Comparison of ENCODE assay signal across 16 mouse cellular contexts in the genomic region with DNA sequence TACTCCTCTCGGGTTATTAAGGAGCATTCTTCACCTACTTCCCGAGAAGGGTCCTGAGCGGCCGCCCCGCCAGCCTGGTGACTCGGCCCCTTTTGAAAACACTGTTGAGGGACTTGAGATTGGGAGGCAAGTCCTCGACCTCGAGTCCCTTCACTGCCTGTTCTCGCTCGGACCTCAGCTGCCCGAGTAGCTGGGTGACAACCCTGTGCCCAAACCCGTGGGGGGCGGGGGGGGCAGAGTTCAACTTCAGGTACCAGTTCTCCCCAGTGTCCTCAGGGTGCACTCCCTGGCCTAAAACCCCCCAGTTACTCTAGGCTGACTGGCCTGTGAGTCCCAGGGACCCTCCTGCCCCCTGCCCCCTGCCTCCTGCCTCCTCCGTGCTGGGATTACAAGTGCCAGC. TPM values are rescaled to one million over a fixed set of nuclear protein-coding genes. Genes with fewer than 3 reads are reported as not detected.
DNase-seq lines count a peak whose midpoint lies in the region; ATAC-seq lines count a peak whose summit lies in the region.
"Had no signal": no experiment of that assay in that cellular context is flagged by ENCODE, and none has a peak within 500 bp of the region (broad histone marks: within the 10 kb centered on the region; RNA-seq: fewer than 3 reads in every experiment).

No protein-coding gene starts in this region.

- H3K4me2 ChIP-seq in heart, embryonic 13.5 days: no peak overlapping the region
- H3K4me2 ChIP-seq in lung, embryonic 15.5 days: no peak overlapping the region
- H3K4me2 ChIP-seq in embryonic facial prominence, embryonic 15.5 days (replicated peaks): no peak overlapping the region
- no peak overlapping the region for H3K4me2 ChIP-seq in stomach, embryonic 15.5 days
- H3K4me2 ChIP-seq: embryonic facial prominence, embryonic 12.5 days; forebrain, embryonic 13.5 days; hindbrain, embryonic 15.5 days had no signal

- no peaks in the 10 kb centered on the region for H3K9me3 ChIP-seq in heart, embryonic 13.5 days
- H3K9me3 ChIP-seq in lung, embryonic 15.5 days: no peaks in the 10 kb centered on the region
- H3K9me3 ChIP-seq in embryonic facial prominence, embryonic 15.5 days (replicated peaks): no peaks in the 10 kb centered on the region
- no peaks in the 10 kb centered on the region for H3K9me3 ChIP-seq in stomach, embryonic 15.5 days
- H3K9me3 ChIP-seq: embryonic facial prominence, embryonic 12.5 days; forebrain, embryonic 13.5 days; G1E; hindbrain, embryonic 15.5 days had no signal

- peak overlapping the region; percentile 69 for H3K27ac ChIP-seq in heart, embryonic 13.5 days (replicated peaks)
- H3K27ac ChIP-seq in lung, embryonic 15.5 days: peak overlapping the region; percentile 12; the same call in 1 of the 2 replicates
- H3K27ac ChIP-seq in embryonic facial prominence, embryonic 15.5 days (replicated peaks): peak overlapping the region; percentile 44; the same call in 1 of the 2 replicates
- H3K27ac ChIP-seq in stomach, embryonic 15.5 days: peak overlapping the region; percentile 48; the same call in 1 of the 2 replicates
- H3K27ac ChIP-seq: embryonic facial prominence, embryonic 12.5 days; forebrain, embryonic 13.5 days; hindbrain, embryonic 15.5 days had no signal

- no peak for DNase-seq in heart, postnatal 36 days
- DNase-seq in lung, postnatal 36 days: no peak
- no peak for DNase-seq in embryo, embryonic 9.5 days (ENCODE audit: extremely low spot score)
- DNase-seq in left cerebral cortex, postnatal 10 days (ENCODE audit: extremely low spot score in 1 of 2, low spot score in 2 of 2): no peak
- DNase-seq: cerebellum, postnatal 25 days; kidney, postnatal 25 days; layer of hippocampus, postnatal 36 days; spleen, adult 18-20 months had no signal

- H3K9ac ChIP-seq in heart, embryonic 13.5 days: peak overlapping the region; percentile 63
- no peak overlapping the region for H3K9ac ChIP-seq in lung, embryonic 15.5 days
- no peak overlapping the region for H3K9ac ChIP-seq in embryonic facial prominence, embryonic 15.5 days
- H3K9ac ChIP-seq in stomach, embryonic 15.5 days: no peak overlapping the region
- H3K9ac ChIP-seq: embryonic facial prominence, embryonic 12.5 days; forebrain, embryonic 13.5 days; hindbrain, embryonic 15.5 days had no signal

- ATAC-seq in heart, embryonic 13.5 days (ENCODE audit: extremely low read depth, insufficient number of reproducible peaks, low FRiP score, low TSS enrichment): no peak
- ATAC-seq in lung, embryonic 15.5 days (ENCODE audit: borderline replicate concordance, extremely low read depth, low FRiP score, low TSS enrichment): no peak
- no peak for ATAC-seq in embryonic facial prominence, embryonic 15.5 days (ENCODE audit: insufficient number of reproducible peaks, low FRiP score, low TSS enrichment, low read depth)
- no peak for ATAC-seq in stomach, embryonic 15.5 days (ENCODE audit: insufficient read depth, low FRiP score, low read depth)
- ATAC-seq: forebrain, embryonic 13.5 days had no signal

- peaks cover 77% of the 10 kb centered on the region for H3K4me1 ChIP-seq in heart, embryonic 13.5 days
- H3K4me1 ChIP-seq in lung, embryonic 15.5 days: peaks cover 63% of the 10 kb centered on the region
- peaks cover 76% of the 10 kb centered on the region for H3K4me1 ChIP-seq in embryonic facial prominence, embryonic 15.5 days
- H3K4me1 ChIP-seq in stomach, embryonic 15.5 days: peaks cover 55% of the 10 kb centered on the region

- peaks cover 4% of the 10 kb centered on the region for H3K36me3 ChIP-seq in heart, embryonic 13.5 days
- H3K36me3 ChIP-seq in lung, embryonic 15.5 days: no peaks in the 10 kb centered on the region; the same call in 1 of the 2 replicates
- peaks cover 4% of the 10 kb centered on the region; the same call in 1 of the 2 replicates for H3K36me3 ChIP-seq in embryonic facial prominence, embryonic 15.5 days
- peaks cover 4% of the 10 kb centered on the region; the same call in 1 of the 2 replicates for H3K36me3 ChIP-seq in stomach, embryonic 15.5 days
- H3K36me3 ChIP-seq: embryonic facial prominence, embryonic 12.5 days; hindbrain, embryonic 15.5 days had no signal

- intact Hi-C loops in heart, postnatal 36 days (cut with DNase I): loop anchor here (10.0 kb wide), 2 partner anchors 1199 to 1599 kb away; a partner anchor contains a TSS
- intact Hi-C loops in left cerebral cortex, postnatal 10 days (cut with DNase I): no loop called here

- H3K4me3 ChIP-seq in heart, embryonic 13.5 days: no peak overlapping the region
- H3K4me3 ChIP-seq in lung, embryonic 15.5 days: no peak overlapping the region
- H3K4me3 ChIP-seq in embryonic facial prominence, embryonic 15.5 days (replicated peaks): no peak overlapping the region
- no peak overlapping the region for H3K4me3 ChIP-seq in stomach, embryonic 15.5 days (replicated peaks)
- H3K4me3 ChIP-seq: embryonic facial prominence, embryonic 12.5 days; forebrain, embryonic 13.5 days; hindbrain, embryonic 15.5 days had no signal

- WGBS in heart, embryonic 13.5 days: 73% methylated on average over 14 of the region's 14 CpGs
- 58% methylated on average over 14 of the region's 14 CpGs for WGBS in lung, embryonic 15.5 days
- WGBS in embryonic facial prominence, embryonic 15.5 days: 72% methylated on average over 14 of the region's 14 CpGs
- WGBS in stomach, embryonic 15.5 days: 76% methylated on average over 14 of the region's 14 CpGs

- no peaks in the 10 kb centered on the region for H3K27me3 ChIP-seq in heart, embryonic 13.5 days (replicated peaks)
- no peaks in the 10 kb centered on the region for H3K27me3 ChIP-seq in lung, embryonic 15.5 days
- no peaks in the 10 kb centered on the region for H3K27me3 ChIP-seq in embryonic facial prominence, embryonic 15.5 days
- no peaks in the 10 kb centered on the region for H3K27me3 ChIP-seq in stomach, embryonic 15.5 days (replicated peaks)
- H3K27me3 ChIP-seq: embryonic facial prominence, embryonic 12.5 days; hindbrain, embryonic 15.5 days had no signal

RNA-seq across cellular contexts. Expression of a gene that starts 19.8 kb away (rescaled TPM):
- 6.9 and 7.4 TPM in 2 replicates for polyA plus RNA-seq in heart, embryonic 13.5 days (2015; fragmentation: Nextera tagmentation; extraction: Ambion mirVana)
- 1 to 10 TPM; 6.2 to 6.4 TPM for total RNA-seq in heart, postnatal 36 days (2021)
- polyA plus RNA-seq in lung, embryonic 15.5 days (2015; fragmentation: Nextera tagmentation; extraction: Ambion mirVana): 7.8 and 8.8 TPM in 2 replicates
- polyA plus RNA-seq in embryonic facial prominence, embryonic 15.5 days (2015; fragmentation: Nextera tagmentation; extraction: Ambion mirVana): 9.9 and 11.8 TPM in 2 replicates
- 8.5 and 9.4 TPM in 2 replicates for polyA plus RNA-seq in stomach, embryonic 15.5 days (2015; fragmentation: Nextera tagmentation; extraction: Ambion mirVana)
- total RNA-seq in left cerebral cortex, postnatal 10 days (2021): 10 to 100 TPM; 17.5 to 22.3 TPM

RNA-seq across cellular contexts. Expression of a gene that starts 42.7 kb away (rescaled TPM):
- polyA plus RNA-seq in heart, embryonic 13.5 days (2015; fragmentation: Nextera tagmentation; extraction: Ambion mirVana): 3.4 and 4.3 TPM in 2 replicates
- 10 to 100 TPM; 15.7 to 15.8 TPM for total RNA-seq in heart, postnatal 36 days (2021)
- polyA plus RNA-seq in lung, embryonic 15.5 days (2015; fragmentation: Nextera tagmentation; extraction: Ambion mirVana): 4.0 and 5.7 TPM in 2 replicates
- polyA plus RNA-seq in embryonic facial prominence, embryonic 15.5 days (2015; fragmentation: Nextera tagmentation; extraction: Ambion mirVana): 6.5 and 6.6 TPM in 2 replicates
- polyA plus RNA-seq in stomach, embryonic 15.5 days (2015; fragmentation: Nextera tagmentation; extraction: Ambion mirVana): 5.6 and 5.7 TPM in 2 replicates
- 10 to 100 TPM; 38.2 to 40.0 TPM for total RNA-seq in left cerebral cortex, postnatal 10 days (2021)

Comparison
In these comparisons a context has a peak if more than half of its experiments do, and no peak if none do; other contexts are left out.
1. H3K27ac ChIP-seq: peak in every context shown above with its lines; median percentile 69 in heart, embryonic 13.5 days; 48 in stomach, embryonic 15.5 days; 44 in embryonic facial prominence, embryonic 15.5 days; 12 in lung, embryonic 15.5 days.